Comparison of ENCODE assay signal across 13 mouse cellular contexts in genomic region chr9:24773171-24773570, GRCm38 (mm10). TPM values are rescaled to one million over a fixed set of nuclear protein-coding genes. Genes with fewer than 3 reads are reported as not detected.
A peak's percentile ranks its signal among the peaks of the same experiment; 100 is the strongest.
DNase-seq lines count a peak whose midpoint lies in the region; ATAC-seq lines count a peak whose summit lies in the region.
"Had no signal": no experiment of that assay in that cellular context is flagged by ENCODE, and none has a peak within 500 bp of the region (broad histone marks: within the 10 kb centered on the region; RNA-seq: fewer than 3 reads in every experiment).

No protein-coding gene starts in this region.

- H3K4me1 ChIP-seq in heart, embryonic 14.5 days (ENCODE audit: control insufficient read depth in 2 of 2, insufficient read depth in 2 of 2, low read length in 2 of 2), result peaks cover 0 to 18% of the 10 kb centered on the region in 2 experiments; a peak in 3 of 4 replicates
- peaks cover 43% of the 10 kb centered on the region for H3K4me1 ChIP-seq in midbrain, embryonic 10.5 days
- H3K4me1 ChIP-seq in midbrain, embryonic 15.5 days, result peaks cover 21% of the 10 kb centered on the region
- peaks cover 28% of the 10 kb centered on the region for H3K4me1 ChIP-seq in hindbrain, embryonic 12.5 days
- H3K4me1 ChIP-seq in midbrain, embryonic 13.5 days (replicated peaks), result peaks cover 23% of the 10 kb centered on the region

- H3K4me2 ChIP-seq in heart, embryonic 14.5 days (ENCODE audit: low read length), result peak overlapping the region; percentile 92
- H3K4me2 ChIP-seq in midbrain, embryonic 15.5 days, result no peak overlapping the region
- peak overlapping the region; percentile 41; the same call in 1 of the 2 replicates for H3K4me2 ChIP-seq in hindbrain, embryonic 12.5 days (replicated peaks)
- H3K4me2 ChIP-seq in midbrain, embryonic 13.5 days (replicated peaks), result no peak overlapping the region

- H3K27me3 ChIP-seq in heart, embryonic 14.5 days (ENCODE audit: control insufficient read depth, insufficient read depth, low read length), result no peaks in the 10 kb centered on the region
- peaks cover 100% of the 10 kb centered on the region for H3K27me3 ChIP-seq in midbrain, embryonic 10.5 days (ENCODE audit: low read depth, poor library complexity, severe bottlenecking)
- H3K27me3 ChIP-seq in midbrain, embryonic 15.5 days (replicated peaks), result peaks cover 83% of the 10 kb centered on the region
- peaks cover 92% of the 10 kb centered on the region for H3K27me3 ChIP-seq in hindbrain, embryonic 12.5 days
- H3K27me3 ChIP-seq in midbrain, embryonic 13.5 days, result peaks cover 96% of the 10 kb centered on the region
- H3K27me3 ChIP-seq: CH12.LX had no signal

- H3K4me3 ChIP-seq in heart, embryonic 14.5 days (ENCODE audit: control insufficient read depth in 1 of 2, insufficient read depth in 1 of 2, low read depth in 1 of 2, low read length in 2 of 2), result peak overlapping the region; percentile 88 to 96
- H3K4me3 ChIP-seq in midbrain, embryonic 10.5 days, result peak overlapping the region; percentile 50
- no peak overlapping the region for H3K4me3 ChIP-seq in midbrain, embryonic 15.5 days
- no peak overlapping the region for H3K4me3 ChIP-seq in hindbrain, embryonic 12.5 days
- H3K4me3 ChIP-seq in midbrain, embryonic 13.5 days (replicated peaks), result peak overlapping the region; percentile 30; the same call in 1 of the 2 replicates

- DNase-seq in heart, adult 11 months, result no peak
- no peak for DNase-seq in midbrain, embryonic 10.5 days (ENCODE audit: low spot score)
- no peak for DNase-seq in layer of hippocampus, postnatal 36 days
- DNase-seq: cerebellum, adult 9-10 months; gastrocnemius, postnatal 36 days; kidney, postnatal 25 days had no signal

- H3K27ac ChIP-seq in heart, embryonic 14.5 days (replicated peaks in 1 of 2; ENCODE audit: control insufficient read depth in 1 of 2, insufficient read depth in 1 of 2, low read depth in 2 of 2, low read length in 2 of 2), result peak overlapping the region; percentile 97 to 99
- no peak overlapping the region for H3K27ac ChIP-seq in midbrain, embryonic 10.5 days (replicated peaks)
- no peak overlapping the region for H3K27ac ChIP-seq in midbrain, embryonic 15.5 days
- H3K27ac ChIP-seq in hindbrain, embryonic 12.5 days, result no peak overlapping the region
- no peak overlapping the region for H3K27ac ChIP-seq in midbrain, embryonic 13.5 days
- H3K27ac ChIP-seq: neural tube, embryonic 13.5 days had no signal

- H3K9me3 ChIP-seq in heart, embryonic 14.5 days (ENCODE audit: control insufficient read depth, low read length), result no peaks in the 10 kb centered on the region
- no peaks in the 10 kb centered on the region for H3K9me3 ChIP-seq in midbrain, embryonic 10.5 days (replicated peaks)
- H3K9me3 ChIP-seq in midbrain, embryonic 15.5 days, result no peaks in the 10 kb centered on the region
- no peaks in the 10 kb centered on the region for H3K9me3 ChIP-seq in hindbrain, embryonic 12.5 days (replicated peaks)
- H3K9me3 ChIP-seq in midbrain, embryonic 13.5 days, result no peaks in the 10 kb centered on the region
- H3K9me3 ChIP-seq: neural tube, embryonic 13.5 days had no signal

- under 1% methylated on average over 9 of the region's 9 CpGs for WGBS in heart, embryonic 14.5 days
- WGBS in midbrain, embryonic 10.5 days, result under 1% methylated on average over 9 of the region's 9 CpGs
- WGBS in midbrain, embryonic 15.5 days, result 1% methylated on average over 9 of the region's 9 CpGs
- WGBS in hindbrain, embryonic 12.5 days, result 2% methylated on average over 9 of the region's 9 CpGs
- WGBS in midbrain, embryonic 13.5 days, result 2% methylated on average over 9 of the region's 9 CpGs

- ATAC-seq in heart, embryonic 14.5 days (ENCODE audit: insufficient number of reproducible peaks, insufficient read depth, low FRiP score, low read depth), result no peak
- no peak for ATAC-seq in midbrain, embryonic 15.5 days (replicated peaks)
- no peak for ATAC-seq in hindbrain, embryonic 12.5 days (ENCODE audit: low FRiP score)
- no peak for ATAC-seq in midbrain, embryonic 13.5 days

- H3K36me3 ChIP-seq in heart, embryonic 14.5 days (ENCODE audit: control insufficient read depth, insufficient read depth, low read length), result peaks cover 34% of the 10 kb centered on the region
- H3K36me3 ChIP-seq in midbrain, embryonic 10.5 days, result no peaks in the 10 kb centered on the region
- H3K36me3 ChIP-seq in midbrain, embryonic 15.5 days (replicated peaks), result no peaks in the 10 kb centered on the region
- no peaks in the 10 kb centered on the region for H3K36me3 ChIP-seq in hindbrain, embryonic 12.5 days
- no peaks in the 10 kb centered on the region for H3K36me3 ChIP-seq in midbrain, embryonic 13.5 days
- H3K36me3 ChIP-seq: neural tube, embryonic 13.5 days had no signal

- peak overlapping the region; percentile 100 for H3K9ac ChIP-seq in heart, embryonic 14.5 days (ENCODE audit: low read length)
- H3K9ac ChIP-seq in midbrain, embryonic 15.5 days, result no peak overlapping the region
- H3K9ac ChIP-seq in hindbrain, embryonic 12.5 days, result no peak overlapping the region
- no peak overlapping the region for H3K9ac ChIP-seq in midbrain, embryonic 13.5 days (replicated peaks)
- H3K9ac ChIP-seq: neural tube, embryonic 13.5 days had no signal

RNA-seq across cellular contexts. Expression of gene Tbx20, which starts 0.9 kb away (rescaled TPM):
- 69.0 and 80.6 TPM in 2 replicates for polyA plus RNA-seq in heart, embryonic 14.5 days (2014; fragmentation: Nextera tagmentation; extraction: Ambion mirVana)
- 0.06 and 0.39 TPM in 2 replicates for polyA plus RNA-seq in midbrain, embryonic 10.5 days (2016; fragmentation: Nextera tagmentation; extraction: Ambion mirVana)
- 0.04 and 0.14 TPM in 2 replicates for polyA plus RNA-seq in midbrain, embryonic 15.5 days (2015; fragmentation: Nextera tagmentation; extraction: Ambion mirVana)
- 3.0 and 3.1 TPM in 2 replicates for polyA plus RNA-seq in hindbrain, embryonic 12.5 days (2016; fragmentation: Nextera tagmentation; extraction: Ambion mirVana)
- 0.08 and 0.15 TPM in 2 replicates for polyA plus RNA-seq in midbrain, embryonic 13.5 days (2015; fragmentation: Nextera tagmentation; extraction: Ambion mirVana)
- total RNA-seq in layer of hippocampus, postnatal 36 days (2021), result not detected
- total RNA-seq: CH12.LX; gastrocnemius, postnatal 36 days; left cerebral cortex, postnatal 10 days had no signal

Comparison
In these comparisons a context has a peak if more than half of its experiments do, and no peak if none do; other contexts are left out.
1. H3K4me3 ChIP-seq: peak in heart, embryonic 14.5 days (2 of 2), midbrain, embryonic 10.5 days (single experiment) and midbrain, embryonic 13.5 days (single experiment); none in midbrain, embryonic 15.5 days (single experiment) and hindbrain, embryonic 12.5 days (single experiment).
2. H3K27ac ChIP-seq: peak in heart, embryonic 14.5 days (2 of 2); none in midbrain, embryonic 10.5 days (single experiment), midbrain, embryonic 15.5 days (single experiment), hindbrain, embryonic 12.5 days (single experiment) and midbrain, embryonic 13.5 days (single experiment).
3. H3K4me2 ChIP-seq: peak in heart, embryonic 14.5 days (single experiment) and hindbrain, embryonic 12.5 days (single experiment); none in midbrain, embryonic 15.5 days (single experiment) and midbrain, embryonic 13.5 days (single experiment).
4. RNA of gene Tbx20, which starts 0.9 kb away (polyA plus RNA-seq): 69.0 to 80.6 TPM in heart, embryonic 14.5 days; 3.0 to 3.1 TPM in hindbrain, embryonic 12.5 days, 0.06 to 0.39 TPM in midbrain, embryonic 10.5 days, 0.08 to 0.15 TPM in midbrain, embryonic 13.5 days and 0.04 to 0.14 TPM in midbrain, embryonic 15.5 days; every median in the first group is over 10 times any median in the second.